Mouse (Mus musculus) layer of hippocampus, adult 9-11 months (tissue): Measurements from ENCODE around the gene Rbms3.
A peak's percentile ranks its signal among the peaks of the same experiment; 100 is the strongest.

ENCODE experiments used
- DNase-seq: peaks from one replicate; pipeline ENCODE4 v3.0.0; 2022

Rbms3 gene

DNA sequence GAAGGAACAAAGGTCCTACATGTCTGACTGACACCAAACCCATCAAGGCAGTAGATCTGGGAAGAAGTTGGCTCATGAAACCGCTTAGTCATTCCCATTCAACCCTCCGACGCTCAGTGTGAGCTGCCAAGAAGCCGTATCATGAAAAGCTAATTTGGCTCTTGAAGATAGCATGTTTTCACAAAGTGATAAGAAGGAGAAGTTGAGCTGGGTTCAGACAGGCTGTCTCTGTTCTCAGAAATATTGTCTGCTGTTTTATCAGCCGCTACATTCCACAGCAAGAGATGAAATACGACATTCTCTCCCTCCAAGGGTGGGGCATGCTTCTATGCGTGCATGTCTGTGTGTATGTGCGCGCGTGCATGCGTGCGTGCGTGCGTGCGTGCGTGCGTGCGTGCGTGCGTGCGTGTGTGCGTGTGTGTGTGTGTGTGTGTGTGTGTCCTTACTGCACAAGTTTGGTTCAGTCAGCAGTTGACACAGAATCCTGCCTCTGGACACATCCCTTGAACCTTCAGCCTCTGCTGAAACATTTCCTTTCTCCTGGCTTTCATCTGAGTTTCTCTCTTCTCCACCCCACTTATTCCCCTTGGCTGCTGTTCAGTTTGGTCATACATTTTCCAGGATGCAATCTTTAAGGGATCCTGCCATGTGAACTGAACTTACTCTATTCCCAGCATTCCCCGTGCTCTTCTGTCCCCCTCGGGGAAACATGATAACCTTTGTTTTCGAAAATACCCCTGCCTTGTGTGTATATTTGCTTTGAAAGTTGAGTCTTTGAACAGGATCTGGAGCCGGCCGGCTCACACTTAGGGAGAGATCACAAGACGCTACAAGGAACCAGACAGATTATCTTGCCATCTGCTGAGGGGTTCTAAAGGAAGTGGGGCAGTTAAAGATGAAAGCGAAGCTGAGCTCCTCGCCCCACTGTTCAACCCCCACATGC, 756.4 kb downstream of the Rbms3 start:
- DNase-seq, result peak; percentile 25

DNA sequence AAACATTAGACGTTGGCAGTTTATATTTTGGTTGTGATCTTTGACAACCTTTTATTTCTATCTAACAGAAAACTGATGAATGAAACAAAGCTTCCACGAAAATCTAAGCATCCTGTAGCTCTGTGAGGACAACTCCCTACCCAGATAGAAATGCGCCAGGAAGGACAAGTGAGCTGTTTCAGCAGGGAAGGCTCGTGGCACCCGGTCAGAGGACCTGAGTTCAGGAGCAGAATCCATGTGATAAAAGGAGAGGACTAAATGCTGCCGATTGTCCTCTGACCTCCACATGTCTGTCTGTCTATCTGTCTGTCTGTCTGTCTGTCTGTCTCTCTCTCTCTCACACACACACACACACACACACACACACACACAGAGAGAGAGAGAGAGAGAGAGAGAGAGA, 757.4 kb downstream of the Rbms3 start:
- no peak for DNase-seq

DNA sequence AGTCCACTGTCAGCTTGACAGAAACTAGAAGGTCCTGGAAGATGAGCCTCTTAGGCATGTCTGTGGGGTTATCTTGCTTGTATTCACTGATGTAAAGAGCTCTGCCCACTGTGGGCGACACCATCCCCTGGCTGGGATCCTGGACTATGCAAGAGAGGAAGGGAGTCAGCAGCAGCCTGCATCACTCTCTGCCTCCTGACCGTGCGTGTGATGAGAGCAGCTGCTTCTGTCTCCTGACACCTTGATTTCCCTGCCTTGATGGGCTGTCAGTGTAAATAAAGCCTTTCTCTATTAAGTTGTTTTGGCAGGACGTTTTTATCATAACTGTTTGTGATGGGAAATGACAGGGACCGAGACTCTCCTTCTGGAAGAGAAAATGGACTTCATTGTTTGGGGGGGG, 758.1 kb downstream of the Rbms3 start:
- no peak for DNase-seq

DNA sequence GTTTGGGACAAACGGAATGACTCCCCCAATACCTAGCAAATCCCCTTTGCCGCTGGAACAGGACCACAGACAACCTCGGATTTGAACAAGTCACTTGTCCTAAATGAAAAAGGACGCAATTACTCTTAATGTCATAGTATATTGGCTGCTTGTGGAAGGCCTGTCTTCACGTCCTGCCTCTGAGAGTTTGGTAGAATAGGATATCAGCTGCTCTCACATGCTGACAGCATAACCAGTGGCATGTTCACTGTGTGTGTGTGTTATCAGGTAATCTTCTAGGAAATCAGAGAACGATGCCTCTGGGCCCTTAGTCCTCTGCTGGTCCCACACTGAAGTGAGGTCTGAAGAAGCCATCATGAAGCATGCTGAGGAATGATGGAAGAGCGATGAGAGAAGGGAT, 763.7 kb downstream of the Rbms3 start:
- no peak for DNase-seq

DNA sequence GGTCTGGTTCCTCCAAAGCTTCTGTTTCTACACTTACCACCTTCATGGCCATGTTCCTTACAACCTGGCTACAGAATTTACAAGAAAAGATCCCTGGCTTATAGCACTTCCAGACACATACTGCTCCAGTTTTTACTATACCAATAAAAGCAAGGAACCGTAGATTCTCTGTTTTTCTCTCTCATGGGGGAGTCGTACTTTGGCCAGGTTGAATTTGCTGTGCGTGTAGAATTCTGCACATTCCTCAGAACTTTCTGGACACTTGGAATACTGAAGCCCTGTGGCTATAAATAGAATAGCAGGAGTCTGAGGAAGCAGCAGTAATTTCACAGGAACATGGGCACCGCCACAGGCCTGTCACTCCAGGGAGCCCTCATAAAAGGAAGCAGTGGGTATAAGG, 766.1 kb downstream of the Rbms3 start:
- no peak for DNase-seq

DNA sequence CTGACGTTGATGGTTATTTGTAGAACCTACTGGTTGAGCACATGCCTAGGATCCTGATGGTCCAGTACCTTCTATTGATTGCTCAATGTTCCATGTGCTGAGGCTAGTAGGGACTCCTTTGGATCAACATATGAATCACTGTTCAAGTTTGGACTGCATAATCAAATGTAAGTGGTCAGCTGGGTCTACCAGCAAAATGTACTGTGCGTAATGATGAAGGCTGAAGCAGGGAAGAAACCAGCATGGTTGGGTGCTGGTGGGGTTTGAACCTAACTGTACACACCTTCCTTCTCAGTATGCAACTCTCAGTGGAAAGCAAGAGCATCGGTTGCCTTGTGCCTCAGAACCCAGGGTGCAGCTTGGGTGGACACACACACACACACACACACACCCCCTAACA, 767.4 kb downstream of the Rbms3 start:
- no peak for DNase-seq

DNA sequence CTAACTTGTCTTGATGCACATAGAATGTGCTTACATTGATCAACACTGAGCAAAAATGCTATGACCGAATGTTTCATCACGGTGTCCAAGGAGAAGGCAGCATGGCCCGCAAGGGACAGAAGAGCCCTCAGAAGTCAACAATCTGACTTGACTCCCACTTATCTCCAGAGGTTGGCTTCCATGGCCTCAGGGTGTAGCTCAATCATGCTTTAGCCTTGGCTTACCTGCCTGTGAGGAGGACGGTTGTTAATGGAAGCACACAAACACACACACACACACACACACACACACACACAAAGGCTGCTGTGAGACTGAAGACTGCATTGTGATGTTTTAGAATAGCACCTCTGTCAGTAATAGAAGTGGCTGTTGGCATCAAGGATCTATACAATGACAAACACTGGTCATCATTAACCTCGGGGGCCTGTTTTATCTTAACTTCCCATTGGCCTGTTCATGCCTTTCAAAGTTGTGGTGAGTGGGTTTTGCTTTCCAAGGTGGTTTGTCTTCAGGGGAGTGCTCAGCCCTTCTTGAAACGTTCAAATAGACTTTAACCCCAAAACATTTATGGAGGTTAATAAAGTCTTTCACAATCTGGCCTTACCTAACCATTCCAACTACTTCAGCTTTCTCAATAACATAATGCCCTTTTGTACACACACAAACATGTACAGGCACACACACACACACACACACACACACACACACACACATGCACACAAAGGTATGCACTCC, 771.7 kb downstream of the Rbms3 start:
- DNase-seq, result no peak

DNA sequence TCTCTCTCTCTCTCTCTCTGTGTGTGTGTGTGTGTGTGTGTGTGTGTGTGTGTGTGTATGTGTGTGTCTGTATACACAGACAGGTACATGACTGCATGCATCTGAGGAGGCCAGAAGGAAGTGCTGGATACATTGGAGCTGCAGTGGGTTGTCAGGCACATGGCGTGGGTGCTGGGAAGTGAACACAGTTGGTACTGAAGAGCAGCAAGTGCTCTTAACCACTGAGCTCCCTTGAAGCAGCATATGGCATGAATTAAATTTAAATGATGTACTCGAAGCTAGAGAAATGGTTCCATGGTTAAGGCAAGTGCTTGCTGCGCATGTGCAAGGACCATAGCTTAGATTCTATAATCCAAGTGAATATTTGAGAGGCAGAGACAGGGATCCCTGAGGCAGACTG, 772.6 kb downstream of the Rbms3 start:
- DNase-seq, result peak; percentile 77

DNA sequence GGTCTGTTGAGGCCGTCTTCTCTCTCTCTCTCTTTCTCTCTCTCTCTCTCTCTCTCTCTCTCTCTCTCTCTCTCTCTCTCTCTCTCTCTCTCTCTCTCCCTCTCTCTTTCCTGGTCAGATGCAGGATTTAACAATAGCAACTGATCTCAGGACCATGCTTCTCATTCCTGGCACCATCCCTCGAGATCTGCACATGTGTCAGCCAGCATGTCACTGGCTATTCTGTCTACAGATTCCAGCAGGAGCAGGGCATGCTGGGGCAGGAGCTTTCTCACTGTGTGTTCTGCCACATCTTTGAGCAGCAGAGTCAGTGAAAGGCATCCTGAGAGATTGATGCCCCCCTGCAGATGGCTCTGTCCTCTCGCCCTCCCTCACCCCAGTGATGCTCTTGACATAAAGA, 774.0 kb downstream of the Rbms3 start:
- DNase-seq, result no peak

DNA sequence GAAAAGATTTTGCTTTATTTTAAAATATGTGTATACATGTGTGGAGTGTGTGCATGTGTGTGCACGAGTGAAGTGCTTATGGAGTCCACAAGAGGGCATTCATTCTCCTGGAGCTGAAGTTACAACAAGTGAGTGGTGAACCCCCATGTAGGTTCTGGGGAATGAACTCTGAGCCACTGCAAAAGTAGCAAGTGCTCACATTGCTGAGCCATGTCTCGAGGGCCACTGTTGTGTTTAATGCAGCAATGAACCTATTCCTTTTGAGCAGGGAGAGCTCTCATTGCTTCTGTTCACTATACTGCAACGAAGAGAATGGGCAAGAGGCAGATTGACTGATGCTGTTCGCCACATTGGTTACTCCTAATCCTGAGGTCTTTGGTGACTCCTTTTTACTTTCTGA, 780.8 kb downstream of the Rbms3 start:
- DNase-seq, result no peak

DNA sequence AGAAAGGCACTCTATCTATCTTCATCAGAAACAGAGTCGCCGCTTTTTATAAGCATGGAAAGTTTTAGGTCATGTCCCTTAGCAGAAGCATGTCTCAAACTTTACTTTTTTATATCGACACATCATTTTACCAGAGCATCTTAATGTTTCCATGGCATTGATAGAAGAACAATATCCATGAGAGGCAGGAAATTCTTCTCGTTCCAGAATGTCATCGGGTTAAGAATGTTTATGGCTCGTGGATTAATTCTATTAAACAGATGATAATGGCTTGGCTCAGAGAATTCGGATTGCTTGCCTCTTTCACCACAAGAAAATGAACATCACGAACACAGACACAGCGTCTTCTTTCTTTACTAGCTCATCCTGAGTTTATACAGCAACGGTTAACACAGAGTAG, 781.5 kb downstream of the Rbms3 start:
- DNase-seq, result no peak

DNA sequence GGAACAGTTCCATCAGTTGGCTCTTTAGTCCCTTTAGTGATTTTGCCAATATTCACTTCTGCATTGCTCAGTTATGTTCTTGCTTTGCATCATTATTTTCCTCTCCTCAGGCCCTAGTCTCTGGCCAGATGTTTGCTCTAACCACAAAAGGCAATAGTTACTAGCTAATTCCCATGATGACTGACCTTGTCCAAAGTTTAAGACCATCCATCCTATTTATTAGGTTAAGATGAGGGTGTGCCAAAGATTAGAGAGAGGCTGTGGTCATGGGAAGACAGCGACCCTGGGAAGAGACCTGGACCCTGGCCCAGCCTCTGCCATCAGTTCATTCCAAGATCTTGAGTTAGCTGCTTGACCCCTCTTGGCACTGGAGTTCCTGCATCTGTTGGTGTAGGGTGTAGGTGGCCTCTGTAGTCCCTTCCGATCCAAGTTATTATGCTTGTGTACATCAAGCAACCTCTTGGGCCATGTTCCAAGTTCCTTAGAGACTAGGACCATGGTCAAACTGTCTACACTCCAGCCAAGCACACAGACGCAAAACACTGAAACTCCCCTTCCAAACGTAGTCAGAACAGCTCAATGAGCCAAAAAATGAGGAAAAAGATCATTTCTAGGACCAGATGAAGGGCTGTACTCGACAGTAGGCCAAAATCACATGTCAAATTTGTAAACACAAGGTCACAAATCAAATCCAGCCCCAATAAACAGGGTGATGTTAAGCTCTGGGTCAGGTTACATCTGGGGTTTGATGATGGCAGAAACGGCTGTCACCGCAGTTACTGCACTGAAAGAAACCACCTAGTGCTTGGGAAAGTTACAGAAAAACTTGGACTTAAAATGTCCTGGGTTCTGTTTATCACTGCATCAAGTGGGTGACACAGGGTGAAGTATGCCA, 782.2 kb downstream of the Rbms3 start:
- DNase-seq, result no peak

DNA sequence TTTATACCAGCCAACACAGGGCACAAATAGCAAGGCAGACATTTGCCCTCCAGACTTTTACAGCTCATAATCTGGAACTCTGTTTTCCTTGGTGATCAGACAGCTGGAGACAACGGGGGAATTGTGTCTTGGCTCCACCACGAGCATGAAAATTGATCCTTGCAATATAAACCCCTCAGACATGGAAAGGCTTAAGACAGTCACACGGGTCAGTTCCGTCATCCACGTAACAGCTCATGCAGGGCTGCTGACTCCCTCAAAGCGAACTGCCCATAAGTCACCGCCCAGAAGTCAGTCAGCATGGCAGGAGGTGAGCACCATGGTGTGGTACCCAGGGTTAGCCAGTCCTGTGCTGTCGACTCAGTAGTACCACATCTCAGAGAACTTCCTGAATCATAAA, 794.8 kb downstream of the Rbms3 start:
- no peak for DNase-seq

DNA sequence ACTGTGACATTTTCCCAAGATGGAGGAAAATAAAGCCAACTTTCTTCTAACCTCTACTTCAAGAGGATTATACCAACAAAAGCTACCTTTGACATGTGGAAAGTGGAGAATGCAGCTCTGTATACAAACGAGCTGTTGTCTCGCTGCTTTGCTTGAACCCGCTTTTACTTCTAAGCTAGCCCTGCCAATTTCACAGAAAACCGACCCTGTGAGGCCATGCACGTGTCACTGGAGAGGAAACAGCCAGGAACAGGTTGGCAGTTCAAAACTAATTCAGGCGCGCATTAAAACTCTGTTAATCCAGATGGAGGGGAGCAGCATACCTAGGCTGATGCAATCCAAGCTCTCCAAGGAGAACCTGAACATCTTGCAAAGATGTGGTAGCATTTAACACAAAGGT, 796.0 kb downstream of the Rbms3 start:
- DNase-seq, result no peak

DNA sequence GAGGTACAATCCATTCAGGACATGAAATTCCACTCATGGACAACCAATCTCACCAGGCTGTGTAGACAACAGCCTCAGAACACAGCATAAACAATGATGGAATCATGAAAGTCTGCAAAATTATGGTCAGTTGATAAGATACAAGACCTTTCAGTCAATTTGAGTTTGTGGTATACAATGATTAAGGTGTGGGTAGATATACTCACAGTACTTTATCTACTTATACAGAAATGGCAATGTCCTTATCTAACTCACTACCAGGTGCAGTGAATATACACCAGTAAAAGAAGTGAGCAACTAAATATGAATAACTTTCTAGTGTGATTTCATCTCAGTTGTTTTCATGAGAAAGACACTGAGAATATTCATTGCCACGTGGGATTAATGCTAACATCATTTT, 796.9 kb downstream of the Rbms3 start:
- DNase-seq, result no peak

DNA sequence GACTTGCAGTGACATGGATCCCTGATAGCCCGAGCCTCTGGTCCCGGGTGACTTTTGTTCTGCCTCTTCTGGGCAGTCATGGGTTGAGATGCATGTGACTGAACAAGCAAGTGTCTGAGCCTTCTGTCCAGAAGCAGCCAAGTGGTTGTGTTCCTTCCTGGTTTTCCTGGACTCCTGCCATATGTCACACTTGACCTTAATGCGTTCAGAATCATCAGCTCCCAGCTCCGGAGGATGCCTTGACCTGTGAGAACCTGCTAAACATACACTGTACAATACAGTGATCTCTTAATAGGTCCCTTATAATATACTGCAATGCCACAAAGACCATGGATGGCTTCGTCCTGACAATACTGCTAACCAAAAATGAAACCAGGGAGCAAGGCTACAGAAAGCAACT, 798.3 kb downstream of the Rbms3 start:
- DNase-seq, result no peak

DNA sequence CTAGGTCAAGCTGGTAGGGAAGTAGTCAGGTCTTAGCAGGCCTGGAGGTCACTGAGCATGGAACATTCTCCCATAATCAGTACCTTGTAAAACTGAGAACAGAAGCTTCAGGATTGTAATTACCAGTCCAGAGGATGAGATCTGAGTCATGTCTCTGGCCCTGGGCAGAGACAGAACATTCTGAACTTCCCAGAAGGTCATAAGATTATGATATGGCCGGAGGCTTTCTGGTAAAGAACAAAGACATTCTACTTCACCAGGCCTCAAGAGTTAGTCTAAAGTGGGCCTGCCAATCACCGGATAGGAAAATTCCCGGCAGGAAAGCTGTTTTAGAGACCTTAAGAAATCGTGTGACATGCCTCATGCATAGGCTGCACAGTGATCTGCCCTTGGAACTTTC, 799.8 kb downstream of the Rbms3 start:
- DNase-seq, result no peak

DNA sequence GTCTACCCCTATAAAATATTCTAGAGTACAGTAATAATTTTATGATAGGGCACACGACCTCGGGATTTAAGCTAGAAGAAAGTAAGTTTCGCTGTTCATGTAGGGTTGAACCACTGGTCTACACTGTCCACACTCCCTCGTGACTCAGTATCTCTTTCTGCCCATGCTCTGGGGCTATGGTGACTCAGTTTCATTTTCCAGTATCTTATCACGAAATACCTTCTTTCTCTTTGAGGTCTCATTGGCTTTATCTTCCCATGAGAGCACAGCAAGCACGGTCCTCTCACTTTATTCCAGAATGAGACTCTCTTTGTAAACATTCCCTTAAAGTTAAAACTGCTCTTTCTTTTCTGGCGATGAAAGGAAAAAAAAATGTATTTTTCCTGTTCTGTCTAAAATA, 808.1 kb downstream of the Rbms3 start:
- DNase-seq, result no peak

DNA sequence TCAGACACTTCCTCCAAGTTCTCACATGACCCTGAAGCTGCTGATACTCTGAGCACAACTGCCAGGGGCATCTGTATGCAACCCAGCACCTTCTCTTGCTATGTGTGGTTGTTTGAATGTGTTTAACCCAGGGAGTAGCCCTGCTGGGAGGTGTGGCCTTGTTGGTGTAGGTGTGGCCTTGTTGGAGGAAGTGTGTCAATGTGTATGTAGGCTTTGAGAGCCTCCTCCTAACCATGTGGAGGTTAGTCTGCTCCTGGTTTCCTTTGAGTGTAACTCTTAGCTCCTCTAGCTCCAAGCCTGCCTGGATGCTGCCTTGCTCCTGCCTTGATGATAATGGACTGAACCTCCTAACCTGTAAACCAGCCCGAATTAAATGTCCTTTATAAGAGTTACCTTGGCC, 812.5 kb downstream of the Rbms3 start:
- DNase-seq, result no peak

DNA sequence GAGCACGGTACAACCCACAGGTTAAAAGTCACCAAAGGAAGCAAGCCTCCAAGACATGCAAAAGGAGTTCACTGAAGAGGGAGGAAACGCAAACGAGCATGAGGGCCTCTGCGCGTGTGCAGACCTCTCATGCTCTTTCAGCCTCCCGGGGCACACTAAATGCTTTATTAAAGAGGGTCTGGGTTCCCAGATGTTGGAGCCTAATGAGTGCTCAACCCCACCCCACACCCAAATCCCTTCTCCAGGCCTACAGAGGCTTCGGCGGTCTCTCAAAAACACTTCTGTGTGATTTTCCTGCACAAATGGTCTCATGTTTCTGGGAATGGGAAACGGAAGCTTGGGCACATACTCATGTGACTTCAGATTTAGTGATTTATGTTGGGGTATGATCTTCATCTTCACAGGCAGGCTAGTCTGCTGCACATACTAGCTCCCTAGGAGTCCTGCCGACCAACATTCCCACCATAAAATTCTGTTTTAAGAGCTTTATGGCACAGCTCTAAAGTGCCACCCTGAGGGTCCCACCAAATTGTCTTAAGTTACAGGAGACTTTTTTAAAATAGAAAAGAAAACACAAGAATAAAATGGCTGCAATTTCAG, 815.1 kb downstream of the Rbms3 start:
- DNase-seq, result no peak

DNA sequence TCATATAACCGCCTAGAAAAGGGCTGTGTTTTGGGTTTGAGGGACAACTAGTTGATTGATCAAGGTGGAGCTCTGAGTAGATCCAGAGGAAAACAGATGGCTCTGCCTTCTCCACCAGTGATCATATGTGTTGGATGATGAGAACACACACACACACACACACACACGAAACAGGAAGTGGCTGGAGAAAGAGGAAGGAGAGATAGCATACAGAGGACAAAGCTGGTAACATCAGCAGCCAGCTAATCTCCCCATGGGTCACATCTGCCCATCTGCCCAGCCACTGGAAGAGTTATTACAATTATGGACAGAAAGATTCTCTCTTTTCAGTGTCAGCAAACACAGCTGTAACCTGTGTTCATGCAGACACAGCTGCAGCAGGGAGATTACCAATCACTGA, 816.3 kb downstream of the Rbms3 start:
- no peak for DNase-seq

DNA sequence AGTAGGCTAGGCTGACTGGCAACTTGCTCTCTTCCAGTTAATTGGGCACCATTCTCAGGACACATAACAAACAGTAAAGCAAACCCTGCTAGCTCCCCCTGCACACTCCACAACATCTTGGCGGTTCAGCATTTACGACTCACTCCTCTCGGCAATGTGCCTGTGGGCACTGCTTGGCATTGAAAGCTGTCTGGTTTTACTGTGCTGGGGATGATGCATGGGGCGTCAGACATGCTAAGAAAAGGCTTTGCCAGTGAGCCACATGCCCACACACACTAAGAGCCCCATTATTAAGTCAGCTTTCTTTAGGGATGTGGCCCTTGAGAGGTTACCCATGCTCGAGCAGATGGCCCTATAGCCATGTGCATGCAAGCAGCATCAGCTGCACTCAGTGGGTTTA, 820.5 kb downstream of the Rbms3 start:
- DNase-seq, result no peak

DNA sequence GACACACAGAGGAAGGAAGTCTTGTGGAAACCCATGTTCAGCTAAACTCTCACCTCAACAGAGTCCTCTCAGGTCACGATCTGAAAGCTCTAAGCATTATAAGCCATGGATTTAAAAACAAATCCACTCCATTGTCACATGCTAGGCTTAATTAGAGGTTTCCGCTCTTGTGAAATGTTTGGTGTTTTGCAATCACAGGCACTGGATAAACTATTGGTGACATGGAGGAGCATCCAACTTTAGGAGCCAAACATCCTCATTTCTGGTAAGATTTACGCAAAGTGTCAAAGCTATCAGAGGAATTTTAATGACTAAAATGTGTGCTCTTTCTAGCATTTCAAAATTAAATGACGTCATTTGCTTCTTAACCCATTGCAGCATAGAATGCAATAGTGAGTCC, 821.3 kb downstream of the Rbms3 start:
- no peak for DNase-seq
